Mouse (Mus musculus): ENCODE data around the gene Wscd2. TPM values are rescaled to one million over a fixed set of nuclear protein-coding genes. Genes with fewer than 3 reads are reported as not detected.

The Wscd2 gene
- total and polyA plus RNA-seq, 3 experiments = not detected

DNA sequence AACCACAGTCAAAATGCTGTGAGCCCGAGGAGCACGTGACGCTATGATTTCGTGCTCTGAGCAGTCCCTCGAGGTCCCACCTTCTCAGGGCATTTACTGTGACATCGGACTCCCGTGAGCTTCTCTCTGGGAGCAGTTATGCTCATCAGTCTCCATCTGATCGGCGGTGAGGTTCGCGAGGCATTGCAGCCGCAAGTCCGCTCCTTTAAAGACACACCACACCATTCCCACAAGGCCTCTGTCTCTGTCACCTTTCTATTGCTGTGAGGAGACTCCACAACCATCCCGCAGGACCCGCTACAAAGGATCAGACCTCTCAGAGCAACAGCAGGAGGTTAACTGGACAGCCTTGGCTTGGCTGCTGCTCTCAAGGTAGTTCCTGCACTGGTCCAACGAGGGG lies 28.6 kb upstream of the Wscd2 start:
- DNase-seq (ENCODE audit: low read depth, low spot score) = no peak

DNA sequence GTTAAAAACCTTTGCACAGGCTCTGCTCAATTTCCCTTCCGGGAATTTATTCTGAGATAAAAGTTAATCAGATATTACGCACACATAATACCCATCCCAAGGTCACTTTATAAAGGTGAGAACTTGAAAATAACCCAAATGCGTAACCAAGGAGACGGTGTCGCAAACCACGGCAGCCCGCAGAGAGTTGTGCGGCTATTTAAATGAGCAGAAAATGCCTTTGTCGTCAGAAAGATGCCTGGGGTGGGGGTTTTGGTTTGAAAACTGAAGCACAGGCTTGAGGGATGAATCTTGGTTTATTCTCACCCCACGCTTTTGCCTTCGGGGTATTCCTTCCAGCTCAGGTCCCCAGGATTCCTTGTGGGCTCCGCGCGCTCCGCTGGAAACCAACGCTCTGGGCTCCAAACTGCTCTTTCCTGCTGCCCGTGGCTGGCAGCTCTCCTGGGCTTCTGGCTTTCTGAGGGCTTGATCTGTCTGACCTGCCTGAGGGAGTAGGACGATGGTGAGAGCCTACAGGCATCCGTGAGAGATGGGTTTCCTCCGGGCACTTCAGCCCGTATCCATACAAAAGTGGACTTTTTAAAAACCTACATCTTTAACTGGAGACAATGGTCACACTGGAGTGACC lies 28.0 kb upstream of the Wscd2 start:
- H3K27ac ChIP-seq (ENCODE audit: control insufficient read depth, low read depth, low read length) = no peak overlapping the region
- no peaks in the 10 kb centered on the region for H3K27me3 ChIP-seq (ENCODE audit: control insufficient read depth in 1 of 2, insufficient read depth in 2 of 2, low read length in 2 of 2)
- no peaks in the 10 kb centered on the region for H3K4me1 ChIP-seq (ENCODE audit: control insufficient read depth in 1 of 2, insufficient read depth in 2 of 2, low read length in 2 of 2)
- no peak overlapping the region for H3K9ac ChIP-seq (ENCODE audit: control insufficient read depth, low read depth, low read length, poor library complexity, severe bottlenecking)
- no peak overlapping the region for H3K4me3 ChIP-seq (ENCODE audit: control insufficient read depth in 1 of 2, insufficient read depth in 1 of 2, low read depth in 2 of 2, low read length in 2 of 2)
- no peaks in the 10 kb centered on the region for H3K9me3 ChIP-seq (replicated peaks; ENCODE audit: insufficient read depth, low read length)
- H3K36me3 ChIP-seq (ENCODE audit: control insufficient read depth in 1 of 2, insufficient read depth in 2 of 2, low read length in 2 of 2) = no peaks in the 10 kb centered on the region
- no peak for DNase-seq (ENCODE audit: low read depth, low spot score)
- no peaks in the 10 kb centered on the region for H3K79me2 ChIP-seq (ENCODE audit: control insufficient read depth, insufficient read depth, low read length, poor library complexity)
- TF ChIP-seq MAZ (IDR thresholded peaks at IDR 0.05; ENCODE audit: low read depth, low read length) = no peak
- TF ChIP-seq CHD1 (IDR thresholded peaks at IDR 0.05; ENCODE audit: low read depth, low read length) = no peak
- TF ChIP-seq GABPA (IDR thresholded peaks at IDR 0.05; ENCODE audit: low read depth, low read length) = no peak
- no peak for TF ChIP-seq JUND (IDR thresholded peaks at IDR 0.05; ENCODE audit: low read depth, low read length)
- TF ChIP-seq USF2 (IDR thresholded peaks at IDR 0.05; ENCODE audit: borderline replicate concordance in 1 of 2, insufficient read depth in 1 of 2, low read depth in 1 of 2, low read length in 2 of 2) = no peak

More for the DNA sequence above, 28.6 kb upstream of the Wscd2 start:
- Histone ChIP-seq H3K79me2 (ENCODE audit: control insufficient read depth, insufficient read depth, low read length, poor library complexity) (no peaks in the 10 kb centered on the region), H3K27ac (ENCODE audit: control insufficient read depth, low read depth, low read length) (no peak overlapping the region), H3K36me3 (ENCODE audit: control insufficient read depth in 1 of 2, insufficient read depth in 2 of 2, low read length in 2 of 2) (no peaks in the 10 kb centered on the region), H3K9me3 (replicated peaks; ENCODE audit: insufficient read depth, low read length) (no peaks in the 10 kb centered on the region), H3K4me3 (ENCODE audit: control insufficient read depth in 1 of 2, insufficient read depth in 1 of 2, low read depth in 2 of 2, low read length in 2 of 2) (no peak overlapping the region), H3K27me3 (ENCODE audit: control insufficient read depth in 1 of 2, insufficient read depth in 2 of 2, low read length in 2 of 2) (no peaks in the 10 kb centered on the region), H3K4me1 (ENCODE audit: control insufficient read depth in 1 of 2, insufficient read depth in 2 of 2, low read length in 2 of 2) (no peaks in the 10 kb centered on the region), H3K9ac (ENCODE audit: control insufficient read depth, low read depth, low read length, poor library complexity, severe bottlenecking) (no peak overlapping the region)
- TF ChIP-seq SIN3A (IDR thresholded peaks at IDR 0.05; ENCODE audit: low read length) (no peak), CHD2 (IDR thresholded peaks at IDR 0.05; ENCODE audit: low read length) (no peak), MYC (IDR thresholded peaks at IDR 0.05; ENCODE audit: low read depth, low read length) (no peak), POLR2AphosphoS5 (IDR thresholded peaks at IDR 0.05; ENCODE audit: borderline replicate concordance, low read depth, low read length) (no peak), GABPA (IDR thresholded peaks at IDR 0.05; ENCODE audit: low read depth, low read length) (no peak), USF1 (IDR thresholded peaks at IDR 0.05; ENCODE audit: low read depth, low read length) (no peak), MAX (IDR thresholded peaks at IDR 0.05; ENCODE audit: low read length) (no peak), CTCF (IDR thresholded peaks at IDR 0.05 in 2 of 3, conservative IDR thresholded peaks at IDR 0.05 in 1 of 3; ENCODE audit: control insufficient read depth in 1 of 3, insufficient read depth in 1 of 3, low read depth in 2 of 3, low read length in 3 of 3, poor library complexity in 1 of 3, severe bottlenecking in 1 of 3) (no peak), ELF1 (IDR thresholded peaks at IDR 0.05; ENCODE audit: low read depth, low read length) (no peak), POLR2AphosphoS2 (IDR thresholded peaks at IDR 0.05; ENCODE audit: low read length) (no peak), TAL1 (IDR thresholded peaks at IDR 0.05; ENCODE audit: low read length) (no peak), JUND (IDR thresholded peaks at IDR 0.05; ENCODE audit: low read depth, low read length) (no peak), USF2 (IDR thresholded peaks at IDR 0.05; ENCODE audit: borderline replicate concordance in 1 of 2, insufficient read depth in 1 of 2, low read depth in 1 of 2, low read length in 2 of 2) (no peak), ZC3H11A (IDR thresholded peaks at IDR 0.05; ENCODE audit: low read depth, low read length) (no peak), GATA1 (IDR thresholded peaks at IDR 0.05; ENCODE audit: low read depth, low read length) (no peak), MYB (IDR thresholded peaks at IDR 0.05; ENCODE audit: low read depth, low read length) (no peak), HCFC1 (IDR thresholded peaks at IDR 0.05; ENCODE audit: low read depth, low read length) (no peak), RCOR1 (IDR thresholded peaks at IDR 0.05; ENCODE audit: low read depth, low read length) (no peak), ETS1 (IDR thresholded peaks at IDR 0.05; ENCODE audit: low read depth, low read length) (no peak)
